Mouse (Mus musculus) midbrain, embryonic 14.5 days (tissue): Measurements from ENCODE around the gene Inpp4b. TPM values are rescaled to one million over a fixed set of nuclear protein-coding genes. Genes with fewer than 3 reads are reported as not detected.

Source experiments
- ATAC-seq: fragments of 200-750 bp; cut with Nextera tagmentation; 2 replicates; pipeline ENCODE4 v1.8.0; 2017; ENCODE audit warnings: moderate number of reproducible peaks, moderate library complexity; ENCODE audit not compliant: low FRiP score, low TSS enrichment
- DNase-seq: peaks from one replicate; pipeline ENCODE4 v3.0.0-alpha.2; 2015
- H3K27ac ChIP-seq: fragments of 300-500 bp; sonication (generic); replicated peaks from 2 replicates; pipeline ENCODE4 v1.5.1; 2014; ENCODE audit warnings: mild to moderate bottlenecking, low read depth, low read length, moderate library complexity
- H3K27me3 ChIP-seq: fragments of 300-500 bp; sonication (generic); 2 replicates; pipeline ENCODE4 v1.6.1; 2014; ENCODE audit warnings: low read length, control low read depth, mixed read lengths; ENCODE audit not compliant: control insufficient read depth, insufficient read depth
- H3K36me3 ChIP-seq: fragments of 300-500 bp; sonication (generic); 2 replicates; pipeline ENCODE4 v1.6.1; 2014; ENCODE audit warnings: low read length, control low read depth; ENCODE audit not compliant: control insufficient read depth, insufficient read depth
- H3K4me1 ChIP-seq: fragments of 300-500 bp; sonication (generic); 2 replicates; pipeline ENCODE4 v1.6.1; 2014; ENCODE audit warnings: mild to moderate bottlenecking, antibody characterized with exemption, low read length, control low read depth; ENCODE audit not compliant: control insufficient read depth, insufficient read depth
- H3K4me2 ChIP-seq: fragments of 300-500 bp; sonication (generic); 2 replicates; pipeline ENCODE4 v1.6.1; 2014; ENCODE audit warnings: mild to moderate bottlenecking, low read length, moderate library complexity
- H3K4me3 ChIP-seq: fragments of 300-500 bp; sonication (generic); replicated peaks from 2 replicates; pipeline ENCODE4 v1.5.1; 2014; ENCODE audit warnings: low read depth, low read length
- H3K9ac ChIP-seq: fragments of 300-500 bp; sonication (generic); replicated peaks from 2 replicates; pipeline ENCODE4 v1.6.1; 2014; ENCODE audit warnings: mild to moderate bottlenecking, low read length, moderate library complexity
- H3K9me3 ChIP-seq: fragments of 300-500 bp; sonication (generic); 2 replicates; pipeline ENCODE4 v1.6.1; 2016; ENCODE audit warnings: low read length, control low read depth, mixed read lengths; ENCODE audit not compliant: control insufficient read depth
- WGBS: fragments of 180-500 bp; shearing (Covaris S2); extraction: QIAGEN DNeasy Blood & Tissue Kit; methylation state at CpG from one replicate; pipeline ENCODE4 v1.1.7; 2014; 5-methylcytosine and 5-hydroxymethylcytosine counted together
- polyA plus RNA-seq: library from polyadenylated mRNA; unstranded; fragments of >200 nt; fragmentation: Nextera tagmentation; extraction: Ambion mirVana; gene quantifications from 2 replicates; pipeline ENCODE4 v1.2.1, GENCODE M21; 2014

The Inpp4b gene
- polyA plus RNA-seq, 1 experiment from 2014 or later = 8.1 TPM

DNA sequence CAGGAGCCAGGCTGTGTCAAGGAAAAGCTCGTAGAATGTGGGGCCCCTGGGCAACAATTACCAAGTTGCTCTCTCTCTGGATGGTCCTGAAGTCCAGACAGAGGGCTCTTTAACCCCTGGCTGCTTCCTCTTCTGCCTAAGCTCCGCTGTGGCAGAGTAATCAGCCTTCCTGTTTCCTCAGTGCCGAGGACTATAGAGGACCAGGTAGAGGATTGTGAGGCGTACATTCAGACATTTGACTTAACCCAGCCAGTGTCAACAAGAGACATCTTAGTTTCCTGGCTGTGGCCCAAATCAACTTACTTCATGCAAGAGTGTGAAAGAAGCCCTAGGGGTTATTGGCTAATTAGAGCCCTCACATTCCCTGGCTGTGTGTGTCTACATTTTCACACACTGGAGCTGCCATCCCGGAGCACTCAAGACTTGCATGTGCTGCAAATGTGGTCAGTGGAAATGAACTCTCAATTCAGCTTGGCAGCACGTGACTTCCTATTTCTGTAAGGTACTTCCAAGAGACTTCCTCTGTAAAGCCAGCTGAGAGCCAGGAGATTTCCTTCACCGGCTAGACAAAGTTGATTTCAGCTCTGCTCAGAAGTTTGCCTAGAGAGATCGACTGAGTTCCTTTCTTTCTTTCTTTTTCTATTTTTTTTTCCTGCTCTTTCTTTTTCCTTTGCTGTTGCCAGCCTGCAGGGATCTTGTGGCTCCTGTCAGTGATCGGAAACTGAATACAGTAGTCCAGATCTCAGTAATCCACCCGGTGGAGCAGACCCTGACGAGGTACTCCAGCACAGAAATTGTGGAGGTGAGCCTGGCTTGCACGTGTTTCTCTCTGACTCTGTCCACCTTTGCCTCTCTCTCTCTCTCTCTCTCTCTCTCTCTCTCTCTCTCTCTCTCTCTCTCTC lies 425.3 kb downstream of the Inpp4b start:
- 28% methylated on average over 12 of the region's 12 CpGs for WGBS
- DNase-seq (peak; percentile 47), ATAC-seq (peak; percentile 49; the same call in 1 of the 2 replicates)
- peaks cover 6% of the 10 kb centered on the region; the same call in 1 of the 2 replicates for H3K4me1 ChIP-seq
- no peaks in the 10 kb centered on the region for H3K9me3 ChIP-seq
- no peak overlapping the region for H3K4me3 ChIP-seq
- H3K27me3 ChIP-seq = no peaks in the 10 kb centered on the region
- no peaks in the 10 kb centered on the region for H3K36me3 ChIP-seq
- 0 out of 2 replicates have a peak overlapping the region, but pooled peaks have one; percentile 15 for H3K4me2 ChIP-seq
- no peak overlapping the region for H3K27ac ChIP-seq
- no peak overlapping the region for H3K9ac ChIP-seq

DNA sequence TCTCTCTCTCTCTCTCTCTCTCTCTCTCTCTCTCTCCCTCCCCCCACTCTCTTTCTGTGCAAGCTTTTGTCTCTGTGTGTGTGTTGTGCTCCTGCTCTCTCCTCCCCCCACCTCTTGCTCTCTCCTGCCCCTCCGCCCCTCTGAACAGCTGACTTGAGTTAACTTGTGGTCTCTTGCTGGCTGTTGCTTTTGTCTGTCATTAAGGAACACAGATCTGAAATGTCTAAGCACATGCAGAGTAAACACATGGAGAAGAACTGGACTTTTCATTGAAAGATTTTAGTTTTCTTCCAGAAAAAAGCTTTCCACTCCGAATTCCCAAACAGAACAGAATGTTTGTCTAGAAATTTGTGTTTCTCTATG lies 425.9 kb downstream of the Inpp4b start:
- no peaks in the 10 kb centered on the region for H3K27me3 ChIP-seq
- H3K27ac ChIP-seq = no peak overlapping the region
- H3K4me3 ChIP-seq = no peak overlapping the region
- H3K4me1 ChIP-seq = peaks cover 6% of the 10 kb centered on the region; the same call in 1 of the 2 replicates
- no peaks in the 10 kb centered on the region for H3K36me3 ChIP-seq
- H3K9me3 ChIP-seq = no peaks in the 10 kb centered on the region
- H3K9ac ChIP-seq = no peak overlapping the region
- ATAC-seq (no peak), DNase-seq (no peak)
- WGBS = 48% methylated on average over 2 of the region's 2 CpGs
- no peak overlapping the region for H3K4me2 ChIP-seq

DNA sequence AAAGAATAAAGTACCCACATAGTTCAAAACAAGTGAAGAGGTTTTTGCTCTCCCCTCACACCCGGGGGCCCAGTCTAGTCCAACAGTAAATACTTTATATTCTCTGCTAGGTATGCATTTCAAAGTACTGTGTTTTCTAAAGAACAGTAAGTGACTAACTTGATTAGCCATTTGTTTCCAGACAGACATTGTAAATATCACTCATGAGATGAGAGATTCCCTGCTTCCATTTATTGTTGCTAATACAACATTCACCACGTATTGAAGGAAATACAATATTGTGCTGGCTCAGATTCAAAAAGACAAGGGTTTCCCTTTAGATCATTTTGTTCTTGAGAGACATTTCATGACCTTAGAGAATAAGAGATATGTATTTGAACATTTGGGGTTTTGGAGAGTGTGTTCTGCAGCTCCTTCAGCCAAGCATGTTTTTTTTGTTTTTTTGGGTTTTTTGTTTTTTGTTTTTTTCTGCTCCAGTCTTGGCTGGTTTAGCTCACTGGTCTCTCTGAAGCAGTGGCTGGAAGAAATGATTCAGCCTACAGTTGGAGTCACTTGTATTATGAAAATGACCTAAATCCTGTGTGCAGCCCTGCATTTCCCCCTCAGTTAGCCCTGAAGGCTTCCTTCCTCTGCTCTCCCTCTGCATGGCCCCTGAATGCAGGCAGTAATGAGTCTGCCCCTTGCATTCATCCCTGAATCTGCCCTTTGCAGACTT lies 426.5 kb downstream of the Inpp4b start:
- 77% methylated on average over 2 of the region's 2 CpGs for WGBS
- ATAC-seq = no peak
- H3K9me3 ChIP-seq = no peaks in the 10 kb centered on the region
- H3K4me1 ChIP-seq = peaks cover 6% of the 10 kb centered on the region; the same call in 1 of the 2 replicates
- H3K4me3 ChIP-seq = no peak overlapping the region
- no peaks in the 10 kb centered on the region for H3K36me3 ChIP-seq
- no peak overlapping the region for H3K27ac ChIP-seq
- DNase-seq = no peak
- H3K27me3 ChIP-seq = no peaks in the 10 kb centered on the region
- no peak overlapping the region for H3K4me2 ChIP-seq
- no peak overlapping the region for H3K9ac ChIP-seq

DNA sequence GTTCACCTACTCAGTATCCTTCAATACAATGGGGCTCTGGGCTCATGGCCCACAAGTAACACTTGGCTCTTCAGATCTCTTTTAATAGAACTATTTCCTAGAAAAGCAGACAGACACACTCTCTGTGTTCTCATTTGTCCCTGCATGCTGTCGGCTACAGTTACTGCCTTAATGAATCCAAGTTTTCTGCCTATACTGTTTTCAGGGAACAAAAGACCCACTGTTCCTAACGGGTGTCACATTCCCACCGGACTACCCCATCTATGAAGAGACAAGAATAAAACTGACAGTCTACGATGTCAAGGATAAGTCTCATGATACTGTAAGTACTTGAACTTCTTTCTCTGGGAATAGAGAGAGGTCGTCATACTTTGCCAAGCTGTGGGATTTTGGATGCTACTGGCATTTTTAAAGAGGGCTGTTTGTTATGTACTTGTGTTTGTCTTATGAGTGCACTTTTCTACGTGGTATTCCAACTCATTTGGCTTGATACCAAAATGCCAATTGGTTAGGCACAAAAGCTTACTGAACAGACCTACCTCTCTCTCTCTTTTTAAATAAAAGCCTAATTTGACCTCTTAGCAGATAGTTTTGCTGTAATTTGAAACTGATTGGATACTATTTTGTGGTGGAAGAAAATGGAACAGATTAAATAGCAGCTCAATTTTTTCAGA lies 428.4 kb downstream of the Inpp4b start:
- Histone ChIP-seq H3K4me3 (no peak overlapping the region), H3K9ac (no peak overlapping the region), H3K4me2 (no peak overlapping the region), H3K27ac (no peak overlapping the region), H3K9me3 (no peaks in the 10 kb centered on the region), H3K36me3 (no peaks in the 10 kb centered on the region), H3K4me1 (peaks cover 6% of the 10 kb centered on the region; the same call in 1 of the 2 replicates), H3K27me3 (no peaks in the 10 kb centered on the region)
- DNase-seq = peak; percentile 32
- WGBS = 53% methylated on average over 6 of the region's 6 CpGs
- ATAC-seq = 0 out of 2 replicates have a peak, but pooled peaks have one; percentile 24

DNA sequence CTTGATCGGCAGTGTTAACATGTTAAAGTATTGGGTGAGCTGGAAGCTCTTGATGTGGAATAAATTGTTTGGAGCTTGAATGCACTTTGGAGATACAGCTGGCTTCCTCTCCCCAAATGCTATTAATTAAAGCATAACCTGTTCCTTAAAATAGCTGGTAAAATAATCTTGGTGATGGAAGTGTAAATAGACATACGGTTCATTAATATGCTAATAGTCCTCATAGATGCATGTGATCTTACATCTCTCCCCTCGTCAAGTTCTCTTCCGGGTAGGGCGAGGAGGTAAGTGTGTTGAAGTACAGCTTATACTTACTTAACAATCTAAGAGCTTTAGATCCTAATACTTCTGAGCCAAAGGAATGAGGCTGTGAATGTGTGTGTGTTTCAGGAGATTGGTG lies 430.5 kb downstream of the Inpp4b start:
- DNase-seq = no peak
- 85% methylated on average over 5 of the region's 5 CpGs for WGBS
- no peaks in the 10 kb centered on the region for H3K9me3 ChIP-seq
- no peak overlapping the region for H3K4me2 ChIP-seq
- no peaks in the 10 kb centered on the region for H3K36me3 ChIP-seq
- no peak overlapping the region for H3K9ac ChIP-seq
- H3K4me3 ChIP-seq = no peak overlapping the region
- H3K27me3 ChIP-seq = no peaks in the 10 kb centered on the region
- H3K4me1 ChIP-seq = no peaks in the 10 kb centered on the region
- ATAC-seq = no peak
- H3K27ac ChIP-seq = no peak overlapping the region

DNA sequence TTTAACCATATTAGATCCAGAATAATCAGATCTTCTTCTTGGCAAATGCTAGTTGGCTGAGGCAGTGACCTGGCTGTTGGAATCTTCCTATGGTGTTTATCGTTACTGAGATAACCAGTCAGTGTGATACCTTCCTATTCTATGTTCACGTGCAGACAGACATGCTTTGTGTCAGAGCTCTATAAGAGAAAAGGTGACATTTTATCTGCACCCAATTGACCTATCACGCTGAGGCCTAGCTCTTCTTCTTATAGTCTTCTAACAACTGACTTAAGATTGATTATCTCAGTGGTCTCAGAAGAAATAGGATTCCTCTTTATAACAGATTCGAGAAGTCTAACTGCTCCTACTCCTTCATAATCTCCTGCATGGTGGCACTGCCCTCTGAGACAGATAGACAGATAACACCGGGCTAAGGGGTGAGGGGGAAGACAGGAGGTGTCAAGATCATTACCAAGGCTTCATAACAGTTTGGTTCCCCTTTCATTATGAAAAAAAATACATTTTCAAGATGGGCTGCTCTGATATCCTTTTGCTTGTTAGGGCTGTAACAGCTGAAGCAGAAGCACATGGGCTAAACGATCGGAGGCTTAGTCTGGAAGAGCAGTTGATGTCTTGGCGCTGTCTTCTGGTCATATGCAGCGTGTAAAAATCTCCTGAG lies 431.1 kb downstream of the Inpp4b start:
- no peak overlapping the region for H3K27ac ChIP-seq
- H3K4me3 ChIP-seq = no peak overlapping the region
- no peaks in the 10 kb centered on the region for H3K9me3 ChIP-seq
- H3K4me2 ChIP-seq = no peak overlapping the region
- no peaks in the 10 kb centered on the region for H3K4me1 ChIP-seq
- no peaks in the 10 kb centered on the region for H3K36me3 ChIP-seq
- H3K9ac ChIP-seq = no peak overlapping the region
- no peak for DNase-seq
- no peak for ATAC-seq
- H3K27me3 ChIP-seq = no peaks in the 10 kb centered on the region
- WGBS = 82% methylated on average over 9 of the region's 9 CpGs

DNA sequence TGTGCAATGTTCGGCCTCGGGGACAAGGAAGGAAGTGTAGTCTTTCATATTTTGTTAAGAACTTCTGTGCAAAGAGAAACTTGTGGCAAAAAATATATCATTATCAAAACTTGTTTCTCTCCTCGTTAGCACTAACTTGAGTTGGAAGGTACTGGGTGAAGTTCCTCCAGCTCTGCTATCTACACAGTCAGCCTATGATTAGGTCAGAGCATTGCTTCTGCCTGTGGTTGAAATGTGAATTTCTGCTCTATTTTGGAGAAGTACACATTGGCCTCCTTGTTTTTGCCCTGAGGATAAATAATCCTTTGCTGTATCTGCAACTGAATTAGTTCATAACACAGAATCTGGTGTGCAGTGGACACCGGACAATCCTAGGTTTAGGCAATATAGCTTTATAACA lies 431.7 kb downstream of the Inpp4b start:
- ATAC-seq (no peak), DNase-seq (no peak)
- 92% methylated on average over 4 of the region's 4 CpGs for WGBS
- no peak overlapping the region for H3K9ac ChIP-seq
- no peaks in the 10 kb centered on the region for H3K9me3 ChIP-seq
- no peaks in the 10 kb centered on the region for H3K4me1 ChIP-seq
- no peaks in the 10 kb centered on the region for H3K36me3 ChIP-seq
- H3K27ac ChIP-seq = no peak overlapping the region
- H3K4me2 ChIP-seq = no peak overlapping the region
- H3K4me3 ChIP-seq = no peak overlapping the region
- no peaks in the 10 kb centered on the region for H3K27me3 ChIP-seq

DNA sequence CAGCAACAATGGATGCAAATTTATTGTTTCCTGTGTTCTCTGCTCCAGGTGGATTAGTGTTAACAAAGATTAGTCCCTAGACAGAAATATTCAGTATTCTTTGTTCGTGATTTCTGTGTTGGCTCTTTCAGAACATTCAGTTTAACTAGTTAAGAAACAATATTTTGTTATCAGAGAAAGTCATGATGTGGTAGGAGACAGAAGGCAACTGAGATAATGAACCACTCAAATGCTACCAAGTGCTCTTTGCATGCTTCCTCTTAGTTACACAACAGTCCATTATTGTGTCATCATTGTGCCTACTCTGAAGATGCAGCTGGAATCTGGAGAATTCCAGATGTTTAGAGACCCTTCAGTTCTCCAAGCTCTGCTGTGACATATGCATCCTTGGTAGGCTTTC lies 432.1 kb downstream of the Inpp4b start:
- H3K9ac ChIP-seq = no peak overlapping the region
- H3K4me3 ChIP-seq = no peak overlapping the region
- H3K4me2 ChIP-seq = no peak overlapping the region
- ATAC-seq = no peak
- 69% methylated on average over 1 of the region's 1 CpGs for WGBS
- no peak overlapping the region for H3K27ac ChIP-seq
- H3K4me1 ChIP-seq = no peaks in the 10 kb centered on the region
- H3K36me3 ChIP-seq = no peaks in the 10 kb centered on the region
- no peak for DNase-seq
- H3K9me3 ChIP-seq = no peaks in the 10 kb centered on the region
- no peaks in the 10 kb centered on the region for H3K27me3 ChIP-seq
